Mouse (Mus musculus): ENCODE data around the gene Olfr812. TPM values are rescaled to one million over a fixed set of nuclear protein-coding genes. Genes with fewer than 3 reads are reported as not detected.
"Not testable (repeated sequence)": the region's sequence is repeated elsewhere in the genome, so short reads cannot be mapped to it uniquely, and the experiment has no call there.

Gene Olfr812
- total RNA-seq (2021) = not detected
- long read RNA-seq, experiment 1 = 0 reads
- long read RNA-seq, experiment 2 = 0 reads

GRCm38 (mm10) chr10:129845994-129846393 is at the start of gene Olfr812:
Olfr812 (minus strand) TSS chr10:129846094.
- Histone ChIP-seq H3K4me3 (no peak within 1 kb of the TSS), H3K27ac (no peak within 1 kb of the TSS)
- no peak for TF ChIP-seq CTCF (IDR thresholded peaks at IDR 0.05)
- DNase-seq = no peak
- intact Hi-C loops (cut with DNase I) = no loop called here

- no peak for DNase-seq
- intact Hi-C loops (cut with DNase I) = loop anchor here (2.0 kb wide), 1 partner anchor 15 kb away; no protein-coding TSS in a partner anchor
- no peak overlapping the region for H3K4me3 ChIP-seq
- no peak overlapping the region for H3K27ac ChIP-seq
- no peak for TF ChIP-seq CTCF (IDR thresholded peaks at IDR 0.05)
Observed at GRCm38 (mm10) chr10:129885934-129886333, 40.0 kb upstream of the Olfr812 start.

- intact Hi-C loops (cut with DNase I) = not testable (repeated sequence)
Observed at GRCm38 (mm10) chr10:129885496-129885895, 39.6 kb upstream of the Olfr812 start.

GRCm38 (mm10) chr10:129879751-129880150 is 33.9 kb upstream of the Olfr812 start, which contains the start of gene Olfr814:
Olfr814 (minus strand) TSS chr10:129879851.
- intact Hi-C loops (cut with DNase I); DNase-seq; H3K4me3 ChIP-seq; H3K27ac ChIP-seq: not testable (repeated sequence)

More at GRCm38 (mm10) chr10:129885496-129885895, 39.6 kb upstream of the Olfr812 start:
- H3K27ac ChIP-seq, H3K4me3 ChIP-seq, DNase-seq: not testable (repeated sequence)

GRCm38 (mm10) chr10:129855067-129855466 is 9.2 kb upstream of the Olfr812 start, which contains the start of gene Olfr813:
Olfr813 (plus strand) TSS chr10:129855367.
- TF ChIP-seq CTCF (IDR thresholded peaks at IDR 0.05) = no peak
- no peak within 1 kb of the TSS for H3K27ac ChIP-seq

GRCm38 (mm10) chr10:129847343-129847742 is 1.4 kb upstream of the Olfr812 start:
- no peak for DNase-seq
- intact Hi-C loops (cut with DNase I) = no loop called here
- no peak for TF ChIP-seq CTCF (IDR thresholded peaks at IDR 0.05)
- no peak overlapping the region for H3K27ac ChIP-seq
- no peak overlapping the region for H3K4me3 ChIP-seq

More at GRCm38 (mm10) chr10:129855067-129855466, 9.2 kb upstream of the Olfr812 start, which contains the start of gene Olfr813:
- intact Hi-C loops (cut with DNase I) = no loop called here
- DNase-seq = no peak
- no peak within 1 kb of the TSS for H3K4me3 ChIP-seq

- H3K4me3 ChIP-seq = no peak within 1 kb of the TSS
- no peak for TF ChIP-seq CTCF (IDR thresholded peaks at IDR 0.05)
- no peak within 1 kb of the TSS for H3K27ac ChIP-seq
- intact Hi-C loops (cut with DNase I) = no loop called here
- no peak for DNase-seq
Observed at GRCm38 (mm10) chr10:129804296-129804695, 41.6 kb downstream of the Olfr812 start, which contains the start of gene Olfr811. Olfr811 (minus strand) TSS chr10:129804396.

GRCm38 (mm10) chr10:129794817-129795216 is 51.1 kb downstream of the Olfr812 start, which contains the start of gene Olfr810:
Olfr810 (minus strand) TSS chr10:129794917.
- no peak within 1 kb of the TSS for H3K27ac ChIP-seq
- intact Hi-C loops (cut with DNase I) = no loop called here
- TF ChIP-seq CTCF (IDR thresholded peaks at IDR 0.05) = no peak
- H3K4me3 ChIP-seq = no peak within 1 kb of the TSS
- DNase-seq = no peak

Other genes with a start within 250 kb of the Olfr812 start
- gene Olfr796, start 233.5 kb downstream of the Olfr812 start, total RNA-seq (2021) = not detected
- not detected for gene Olfr798, start 218.2 kb downstream of the Olfr812 start, total RNA-seq (2021)
- gene Olfr799, start 208.6 kb downstream of the Olfr812 start, total RNA-seq (2021) = not detected
- not detected for gene Olfr800, start 188.4 kb downstream of the Olfr812 start, total RNA-seq (2021)
- not detected for gene Olfr801, start 172.2 kb downstream of the Olfr812 start, total RNA-seq (2021)
- gene Olfr802, start 157.9 kb downstream of the Olfr812 start, total RNA-seq (2021) = not detected
- not detected for gene Olfr803, start 151.8 kb downstream of the Olfr812 start, total RNA-seq (2021)
- gene Olfr804, start 142.9 kb downstream of the Olfr812 start, total RNA-seq (2021) = not detected
- not detected for gene Olfr805, start 116.7 kb downstream of the Olfr812 start, total RNA-seq (2021)
- not detected for gene Olfr806, start 104.2 kb downstream of the Olfr812 start, total RNA-seq (2021)
- gene Olfr807, start 88.3 kb downstream of the Olfr812 start, total RNA-seq (2021) = not detected
- gene Olfr808, start 80.6 kb downstream of the Olfr812 start, total RNA-seq (2021) = not detected
- gene Olfr809, start 71.5 kb downstream of the Olfr812 start, total RNA-seq (2021) = not detected
- gene Olfr810, start 51.2 kb downstream of the Olfr812 start, total RNA-seq (2021) = not detected
- not detected for gene Olfr811, start 41.7 kb downstream of the Olfr812 start, total RNA-seq (2021)
- not detected for gene Olfr813, start 9.3 kb upstream of the Olfr812 start, total RNA-seq (2021)
- not detected for gene Olfr814, start 33.8 kb upstream of the Olfr812 start, total RNA-seq (2021)
- not detected for gene Olfr815, start 59.8 kb upstream of the Olfr812 start, total RNA-seq (2021)
- not detected for gene Olfr816, start 69.5 kb upstream of the Olfr812 start, total RNA-seq (2021)
- not detected for gene Olfr818, start 103.0 kb upstream of the Olfr812 start, total RNA-seq (2021)
- gene Olfr819, start 121.2 kb upstream of the Olfr812 start, total RNA-seq (2021) = not detected
- gene Olfr247, start 130.0 kb upstream of the Olfr812 start, total RNA-seq (2021) = not detected
- gene Gm10310, start 139.0 kb upstream of the Olfr812 start, total RNA-seq (2021) = not detected
- not detected for gene Olfr820, start 166.5 kb upstream of the Olfr812 start, total RNA-seq (2021)
- not detected for gene Olfr821, start 184.3 kb upstream of the Olfr812 start, total RNA-seq (2021)
- not detected for gene Olfr822, start 225.1 kb upstream of the Olfr812 start, total RNA-seq (2021)